Mouse (Mus musculus): ENCODE data around the gene Synpo2.

DNA sequence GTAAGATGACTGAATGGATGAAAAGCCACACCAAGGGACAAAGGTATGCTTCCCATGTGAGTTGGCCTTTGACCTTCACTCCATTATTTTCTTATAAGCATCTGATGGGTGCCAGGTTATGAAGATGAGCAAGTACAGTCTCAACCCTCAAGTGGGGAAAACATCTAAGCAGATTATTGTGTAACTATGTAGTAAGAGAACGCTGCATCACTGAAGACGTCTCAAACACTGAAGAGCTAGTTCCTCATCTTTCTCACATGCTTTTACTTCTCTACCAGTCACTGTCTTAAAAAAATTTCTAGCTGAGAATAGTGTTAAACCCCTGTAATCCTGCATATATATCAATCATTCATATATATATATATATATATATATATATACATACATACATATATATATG, 34.2 kb downstream of the Synpo2 start:
- TF ChIP-seq CTCF (IDR thresholded peaks at IDR 0.05; ENCODE audit: low read depth) (no peak), EP300 (IDR thresholded peaks at IDR 0.05; ENCODE audit: low read depth) (no peak)

Data from liver, postnatal 0 days (tissue).